Mouse (Mus musculus) liver, postnatal 0 days (tissue): Measurements from ENCODE around the gene Snx29. TPM values are rescaled to one million over a fixed set of nuclear protein-coding genes. Genes with fewer than 3 reads are reported as not detected.
A peak's percentile ranks its signal among the peaks of the same experiment; 100 is the strongest.

Experiments used
- ATAC-seq: fragments of 200-750 bp; cut with Nextera tagmentation; 2 replicates; pipeline ENCODE4 v1.8.0; 2017; ENCODE audit warnings: mild to moderate bottlenecking, moderate library complexity
- DNase-seq: peaks from one replicate; pipeline ENCODE4 v3.0.0-alpha.2; 2016
- H3K27ac ChIP-seq: fragments of 300-500 bp; sonication (generic); 2 replicates; pipeline ENCODE4 v1.5.1; 2014; ENCODE audit warnings: antibody characterized with exemption, moderate library complexity, mild to moderate bottlenecking, low read depth
- H3K27me3 ChIP-seq: fragments of 300-500 bp; sonication (generic); 2 replicates; pipeline ENCODE4 v1.6.1; 2014; ENCODE audit warnings: low read length, control low read depth, mixed read lengths; ENCODE audit not compliant: insufficient read depth
- H3K36me3 ChIP-seq: fragments of 300-500 bp; sonication (generic); replicated peaks from 2 replicates; pipeline ENCODE4 v1.6.1; 2014; ENCODE audit warnings: mild to moderate bottlenecking, control low read depth, low read length, moderate library complexity, mixed read lengths; ENCODE audit not compliant: insufficient read depth
- H3K4me1 ChIP-seq: fragments of 300-500 bp; sonication (generic); 2 replicates; pipeline ENCODE4 v1.6.1; 2014; ENCODE audit warnings: antibody characterized with exemption, mild to moderate bottlenecking, control low read depth; ENCODE audit not compliant: insufficient read depth
- H3K4me2 ChIP-seq: fragments of 300-500 bp; sonication (generic); 2 replicates; pipeline ENCODE4 v1.6.1; 2014; ENCODE audit warnings: low read depth, mild to moderate bottlenecking, low read length, moderate library complexity, mixed read lengths
- H3K4me3 ChIP-seq: fragments of 300-500 bp; sonication (generic); 2 replicates; pipeline ENCODE4 v1.5.1; 2014; ENCODE audit warnings: low read depth, low read length
- H3K9ac ChIP-seq: fragments of 300-500 bp; sonication (generic); replicated peaks from 2 replicates; pipeline ENCODE4 v1.6.1; 2014; ENCODE audit warnings: mild to moderate bottlenecking, moderate library complexity
- H3K9me3 ChIP-seq: fragments of 300-500 bp; sonication (generic); 2 replicates; pipeline ENCODE4 v1.6.1; 2016; ENCODE audit warnings: mild to moderate bottlenecking, control low read depth, low read length, mixed read lengths
- CTCF ChIP-seq: sonication (generic); IDR thresholded peaks from 2 replicates; pipeline ENCODE4 v1.5.1; 2016; ENCODE audit warnings: antibody characterized with exemption, low read depth
- EP300 ChIP-seq: IDR thresholded peaks from 2 replicates; pipeline ENCODE4 v1.6.1; 2016; ENCODE audit warnings: antibody characterized with exemption, low read depth, mild to moderate bottlenecking
- WGBS: fragments of 180-500 bp; shearing (Covaris S2); extraction: QIAGEN DNeasy Blood & Tissue Kit; methylation state at CpG from one replicate; pipeline ENCODE4 v1.1.7; 2014; ENCODE audit not compliant: insufficient replicate concordance; 5-methylcytosine and 5-hydroxymethylcytosine counted together
- polyA plus RNA-seq: library from polyadenylated mRNA; unstranded; fragments of >200 nt; fragmentation: Nextera tagmentation; extraction: Ambion mirVana; gene quantifications from 2 replicates; pipeline ENCODE4 v1.2.1, GENCODE M21; 2015

The Snx29 gene
- polyA plus RNA-seq, 1 experiment from 2014 or later, result 2.3 TPM

DNA sequence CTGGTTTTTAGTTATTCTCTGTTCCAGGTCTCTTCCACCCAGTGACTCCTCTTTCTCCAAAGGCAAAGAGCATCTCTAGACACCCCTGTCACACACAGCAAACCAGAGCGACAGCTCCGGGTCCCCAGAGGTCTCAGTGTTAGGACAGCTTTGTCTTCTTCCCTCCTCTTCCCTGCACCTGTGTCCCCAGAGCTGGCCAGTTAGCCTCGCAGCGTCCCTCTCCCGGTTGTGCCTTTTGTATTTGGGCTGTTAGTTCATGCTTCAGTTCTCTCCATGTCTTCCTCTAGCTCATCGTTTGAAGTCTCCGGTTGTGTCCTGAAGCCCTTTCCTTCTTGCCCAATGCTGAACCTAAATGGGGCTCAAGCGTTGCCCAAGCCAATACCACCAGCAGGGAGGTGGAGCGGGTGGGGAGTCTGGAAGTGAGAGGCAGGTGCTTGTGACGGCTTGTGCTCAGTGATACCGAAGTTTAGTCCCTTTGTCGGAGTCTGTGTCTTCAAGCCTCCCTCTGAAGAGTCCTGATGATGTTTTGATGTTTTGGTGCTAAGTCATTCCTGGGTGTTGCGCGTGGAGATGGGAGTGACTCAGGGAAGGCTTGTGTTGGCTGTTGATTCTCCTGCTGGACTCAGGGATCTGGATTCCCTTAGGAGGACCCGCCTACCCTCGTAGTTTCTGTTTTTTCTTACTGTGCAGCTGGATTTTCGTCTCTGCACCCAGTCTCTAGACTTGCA is 780 bp downstream of the Snx29 start:
- peak overlapping the region; percentile 97 for H3K4me2 ChIP-seq
- H3K27ac ChIP-seq, result peak overlapping the region; percentile 88
- peak overlapping the region; percentile 92 for H3K4me3 ChIP-seq
- H3K9ac ChIP-seq, result peak overlapping the region; percentile 93
- 6% methylated on average over 17 of the region's 17 CpGs for WGBS
- H3K27me3 ChIP-seq, result no peaks in the 10 kb centered on the region
- no peaks in the 10 kb centered on the region for H3K9me3 ChIP-seq
- TF ChIP-seq CTCF, result no peak
- peaks cover 14% of the 10 kb centered on the region for H3K4me1 ChIP-seq
- peak; percentile 51 for DNase-seq
- peak; percentile 47 for ATAC-seq
- no peaks in the 10 kb centered on the region for H3K36me3 ChIP-seq

DNA sequence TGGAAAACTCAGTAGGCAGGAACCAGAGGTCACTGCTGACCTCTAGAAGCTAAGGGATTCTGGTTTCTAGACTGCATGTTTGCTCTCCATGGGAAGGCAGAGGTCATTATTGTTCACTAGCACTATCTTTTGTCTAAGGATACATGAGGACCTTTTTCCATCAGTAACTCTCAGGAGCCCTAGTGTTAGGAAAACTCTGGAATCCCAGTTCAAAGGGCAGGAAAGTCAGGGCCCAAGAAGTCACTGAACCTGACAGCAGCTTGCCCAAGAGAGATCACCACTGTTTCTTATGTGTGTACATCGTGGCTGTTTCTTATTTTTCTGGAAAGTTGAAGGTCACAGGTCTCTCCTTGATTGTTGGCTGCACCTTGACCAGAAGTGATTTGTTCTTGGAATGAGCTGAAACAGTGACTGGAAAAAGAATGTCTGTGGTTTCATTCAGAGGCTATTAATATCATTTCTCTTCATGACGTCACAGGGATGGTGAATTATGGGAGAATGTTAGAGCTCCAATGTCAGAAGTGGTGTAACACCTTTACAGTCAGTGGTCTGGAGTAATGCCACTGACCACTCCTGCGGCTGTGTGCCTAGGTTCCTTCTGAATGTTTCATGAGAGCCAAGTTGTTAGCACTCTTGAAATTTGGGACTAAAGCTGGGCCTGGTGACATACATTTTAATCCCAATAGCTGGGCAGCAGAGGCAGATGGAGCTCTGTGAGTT is 7.5 kb downstream of the Snx29 start:
- TF ChIP-seq CTCF (no peak), EP300 (no peak)
- peaks cover 14% of the 10 kb centered on the region for H3K4me1 ChIP-seq
- H3K36me3 ChIP-seq, result no peaks in the 10 kb centered on the region
- no peak overlapping the region for H3K4me2 ChIP-seq
- H3K27ac ChIP-seq, result 0 out of 2 replicates have a peak overlapping the region, but pooled peaks have one; percentile 5
- H3K27me3 ChIP-seq, result no peaks in the 10 kb centered on the region
- H3K9ac ChIP-seq, result no peak overlapping the region
- ATAC-seq, result peak; percentile 35; the same call in 1 of the 2 replicates
- no peaks in the 10 kb centered on the region for H3K9me3 ChIP-seq
- no peak for DNase-seq
- no peak overlapping the region for H3K4me3 ChIP-seq
- WGBS, result 71% methylated on average over 3 of the region's 3 CpGs

DNA sequence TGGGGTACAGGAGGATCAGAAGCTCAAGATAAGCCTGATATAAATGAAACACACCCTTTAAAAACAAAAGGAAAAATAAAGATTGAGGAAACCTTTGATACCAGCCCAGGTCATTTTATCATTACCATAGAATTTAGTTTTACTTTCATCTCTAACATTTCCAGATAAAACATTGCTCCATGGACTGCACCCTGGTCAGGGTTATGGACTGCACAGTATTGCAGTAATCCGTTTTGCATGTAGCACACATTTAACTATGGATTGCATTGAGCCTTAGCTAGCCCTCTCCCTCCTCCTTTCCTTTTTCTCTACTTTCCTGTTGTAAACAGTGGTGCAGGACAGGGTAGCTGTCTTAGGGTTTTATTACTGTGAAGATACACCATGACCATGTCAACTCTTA is 8.3 kb downstream of the Snx29 start:
- no peak for DNase-seq
- TF ChIP-seq EP300 (no peak), CTCF (no peak)
- Histone ChIP-seq H3K4me1 (peaks cover 14% of the 10 kb centered on the region), H3K27me3 (no peaks in the 10 kb centered on the region), H3K27ac (0 out of 2 replicates have a peak overlapping the region, but pooled peaks have one; percentile 1), H3K4me2 (no peak overlapping the region), H3K9me3 (no peaks in the 10 kb centered on the region), H3K4me3 (no peak overlapping the region), H3K9ac (no peak overlapping the region), H3K36me3 (no peaks in the 10 kb centered on the region)
- 79% methylated on average over 1 of the region's 1 CpGs for WGBS
- no peak for ATAC-seq

DNA sequence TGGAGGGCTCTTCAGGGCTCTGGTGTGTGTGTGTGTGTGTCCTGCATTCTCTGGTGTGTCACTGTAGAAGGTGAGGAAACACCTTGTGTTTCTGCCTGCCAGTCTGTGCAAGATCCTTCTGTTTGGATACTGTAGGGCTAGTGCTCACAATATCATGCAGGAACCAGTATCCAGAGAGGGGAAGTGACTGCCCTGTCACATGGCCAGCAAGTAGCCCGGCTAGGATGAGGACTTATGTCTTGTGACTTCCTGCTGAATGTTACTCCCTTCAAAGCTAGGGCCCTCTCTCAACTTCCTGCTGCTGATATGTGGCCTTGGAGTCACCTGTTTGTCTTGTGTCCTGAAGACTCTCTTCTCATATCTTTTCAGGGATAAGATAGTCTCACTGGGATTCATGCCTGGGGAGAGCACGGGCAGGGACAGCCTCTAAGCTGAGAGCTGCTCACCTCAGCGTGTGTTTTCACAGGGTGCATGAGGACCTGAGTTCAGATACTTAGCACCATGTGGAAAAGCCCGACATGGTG is 20.6 kb downstream of the Snx29 start:
- Histone ChIP-seq H3K27me3 (no peaks in the 10 kb centered on the region), H3K4me2 (no peak overlapping the region), H3K4me3 (no peak overlapping the region), H3K36me3 (no peaks in the 10 kb centered on the region), H3K27ac (peak overlapping the region; percentile 51), H3K9me3 (no peaks in the 10 kb centered on the region), H3K9ac (no peak overlapping the region), H3K4me1 (peaks cover 3% of the 10 kb centered on the region; the same call in 1 of the 2 replicates)
- TF ChIP-seq CTCF (no peak), EP300 (0 out of 2 replicates have a peak, but pooled peaks have one; percentile 32)
- WGBS, result 45% methylated on average over 4 of the region's 4 CpGs
- no peak for DNase-seq
- ATAC-seq, result peak; percentile 70

DNA sequence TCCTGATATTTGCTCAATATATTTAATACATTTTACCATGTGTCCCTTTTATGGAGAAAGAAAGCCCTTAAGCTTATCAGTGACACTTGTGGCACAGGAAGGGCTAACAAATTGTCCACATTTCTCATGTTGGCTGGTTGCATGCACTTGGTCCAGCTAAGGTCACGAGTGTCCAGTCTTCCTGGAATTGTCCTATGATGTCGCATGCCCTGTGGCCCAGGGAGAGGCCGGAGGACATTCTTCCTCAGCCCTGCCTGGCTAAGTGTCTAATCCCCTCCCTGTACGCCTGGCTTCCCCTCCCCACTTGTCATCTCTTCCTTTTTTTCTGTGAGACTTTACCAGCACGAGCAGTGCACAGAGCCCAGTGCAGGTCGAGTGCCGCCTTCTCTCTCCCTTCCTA is 29.2 kb downstream of the Snx29 start:
- no peak for ATAC-seq

DNA sequence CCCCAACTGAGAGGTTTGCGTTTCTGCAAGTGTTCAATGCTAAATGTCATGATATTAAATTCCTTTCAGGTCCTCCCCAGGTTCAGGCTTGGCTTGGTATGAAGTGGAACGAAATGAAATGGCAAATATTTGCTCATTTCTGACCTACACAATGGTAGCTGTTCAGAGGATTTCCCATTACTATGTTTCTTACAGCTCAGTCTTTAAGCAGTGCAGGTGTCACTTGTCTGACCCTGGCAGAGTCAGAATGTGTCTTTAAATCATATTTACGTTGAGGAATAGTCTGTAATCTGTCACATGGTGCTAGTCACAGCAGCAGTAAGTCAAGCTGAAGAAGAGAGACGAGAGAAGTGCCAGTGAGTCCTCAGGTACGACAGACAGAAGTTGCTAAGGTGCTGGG is 36.5 kb downstream of the Snx29 start:
- no peak for DNase-seq
- H3K36me3 ChIP-seq, result no peaks in the 10 kb centered on the region; the same call in 1 of the 2 replicates
- no peaks in the 10 kb centered on the region for H3K4me1 ChIP-seq
- H3K4me2 ChIP-seq, result no peak overlapping the region
- H3K27me3 ChIP-seq, result no peaks in the 10 kb centered on the region
- H3K27ac ChIP-seq, result no peak overlapping the region
- no peak for ATAC-seq
- WGBS, result 72% methylated on average over 5 of the region's 5 CpGs
- H3K9me3 ChIP-seq, result no peaks in the 10 kb centered on the region
- H3K4me3 ChIP-seq, result no peak overlapping the region
- no peak overlapping the region for H3K9ac ChIP-seq
- TF ChIP-seq EP300 (no peak), CTCF (no peak)

More for the DNA sequence above, 29.2 kb downstream of the Snx29 start:
- Histone ChIP-seq H3K4me1 (no peaks in the 10 kb centered on the region), H3K9ac (no peak overlapping the region), H3K9me3 (no peaks in the 10 kb centered on the region), H3K36me3 (no peaks in the 10 kb centered on the region), H3K4me2 (no peak overlapping the region), H3K27ac (no peak overlapping the region), H3K27me3 (no peaks in the 10 kb centered on the region), H3K4me3 (no peak overlapping the region)
- DNase-seq, result no peak
- TF ChIP-seq EP300 (no peak), CTCF (no peak)
- WGBS, result 46% methylated on average over 7 of the region's 7 CpGs
